Mouse (Mus musculus) megakaryocyte, embryonic 14.5 days (primary cell): ENCODE measurements around the gene Plcd1. TPM values are rescaled to one million over a fixed set of nuclear protein-coding genes. Genes with fewer than 3 reads are reported as not detected.

Experiments
- H3K27me3 ChIP-seq: replicated peaks from 2 replicates; pipeline ENCODE3; 2012; ENCODE audit warnings: inconsistent platforms
- H3K36me3 ChIP-seq: replicated peaks from 2 replicates; pipeline ENCODE3; 2012; ENCODE audit warnings: low read length, inconsistent platforms, mixed read lengths
- H3K4me1 ChIP-seq: 2 replicates; pipeline ENCODE4 v1.6.1; 2012; ENCODE audit warnings: inconsistent platforms
- H3K4me3 ChIP-seq: replicated peaks from 2 replicates; pipeline ENCODE3; 2012; ENCODE audit warnings: moderate library complexity, mild to moderate bottlenecking, inconsistent platforms
- H3K9me3 ChIP-seq: 2 replicates; pipeline ENCODE4 v1.6.1; 2012; ENCODE audit warnings: inconsistent platforms
- FLI1 ChIP-seq: IDR thresholded peaks from 2 replicates; pipeline ENCODE4 v1.6.1; 2012; ENCODE audit warnings: low read length, inconsistent platforms, mixed read lengths
- GATA1 ChIP-seq: IDR thresholded peaks from 3 replicates; pipeline ENCODE4 v1.6.1; 2012; ENCODE audit warnings: mixed read lengths, low read length, inconsistent platforms, borderline replicate concordance
- polyA plus RNA-seq: library from polyadenylated mRNA; stranded (reverse); fragments of >175 nt; gene quantifications from 2 replicates; pipeline ENCODE4 v1.2.3, GENCODE M21; 2012; ENCODE audit warnings: low replicate concordance; ENCODE audit not compliant: insufficient read depth

Gene Plcd1
- polyA plus RNA-seq, 1 experiment: 1.5 TPM

DNA sequence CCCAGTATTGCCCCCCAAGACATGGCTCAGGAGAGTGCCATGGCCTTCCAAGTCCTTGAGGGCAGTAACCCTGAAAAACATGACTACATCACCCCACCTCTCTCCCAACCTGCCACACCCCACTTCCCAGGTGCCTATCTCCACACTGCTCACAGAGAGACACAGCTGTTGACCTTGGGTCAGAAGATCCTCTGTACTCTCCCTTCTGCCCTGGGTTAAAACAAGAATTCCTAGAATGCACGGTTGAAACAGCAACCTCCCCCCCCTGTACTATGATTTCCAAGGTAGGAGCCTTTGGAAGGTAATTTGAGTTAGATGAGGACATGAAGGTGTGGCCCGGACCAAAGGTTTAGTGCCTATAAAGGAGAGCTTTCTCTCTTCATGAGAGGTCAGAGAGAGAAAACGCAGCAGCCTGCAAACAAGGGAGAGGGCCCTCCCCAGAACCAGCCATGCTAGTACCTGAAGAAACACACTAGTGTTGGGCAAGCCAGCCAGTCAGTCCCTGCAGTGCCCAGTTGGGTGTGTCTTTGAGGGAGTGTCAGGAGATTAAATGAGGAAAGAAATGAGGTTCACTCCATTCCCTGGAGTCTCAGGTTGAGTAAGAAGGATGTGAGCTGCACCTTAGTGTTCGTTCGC lies 13.1 kb downstream of the Plcd1 start:
- peaks cover 64% of the 10 kb centered on the region for H3K27me3 ChIP-seq

DNA sequence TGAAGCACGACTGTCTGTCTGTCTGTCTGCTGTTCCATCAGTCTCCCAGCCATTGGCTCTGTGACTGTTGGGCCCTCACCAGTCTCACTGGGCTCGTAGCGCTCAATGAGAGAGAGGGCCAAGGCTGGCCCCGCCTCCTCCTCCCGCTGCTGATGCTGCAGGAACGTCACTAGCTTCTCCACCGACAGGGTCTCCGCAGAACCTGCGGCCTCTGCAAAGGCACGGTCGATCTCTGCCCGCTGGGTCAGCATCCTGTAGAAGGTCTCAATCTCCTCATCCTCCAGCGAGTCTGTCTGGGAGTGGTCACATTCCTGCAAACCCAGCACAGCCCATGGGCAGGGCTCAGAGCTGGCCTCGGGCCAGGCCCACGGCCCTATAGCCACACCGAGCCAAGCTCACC lies 17.6 kb downstream of the Plcd1 start:
- H3K9me3 ChIP-seq: no peaks in the 10 kb centered on the region
- peaks cover 51% of the 10 kb centered on the region for H3K27me3 ChIP-seq
- H3K4me1 ChIP-seq: peaks cover 9% of the 10 kb centered on the region
- H3K36me3 ChIP-seq: no peaks in the 10 kb centered on the region
- TF ChIP-seq GATA1: no peak
- H3K4me3 ChIP-seq: no peak overlapping the region

More for the DNA sequence above, 13.1 kb downstream of the Plcd1 start:
- no peak overlapping the region for H3K4me3 ChIP-seq
- H3K9me3 ChIP-seq: no peaks in the 10 kb centered on the region
- no peaks in the 10 kb centered on the region for H3K36me3 ChIP-seq
- H3K4me1 ChIP-seq: peaks cover 16% of the 10 kb centered on the region
- TF ChIP-seq GATA1: no peak
- no peak for TF ChIP-seq FLI1

DNA sequence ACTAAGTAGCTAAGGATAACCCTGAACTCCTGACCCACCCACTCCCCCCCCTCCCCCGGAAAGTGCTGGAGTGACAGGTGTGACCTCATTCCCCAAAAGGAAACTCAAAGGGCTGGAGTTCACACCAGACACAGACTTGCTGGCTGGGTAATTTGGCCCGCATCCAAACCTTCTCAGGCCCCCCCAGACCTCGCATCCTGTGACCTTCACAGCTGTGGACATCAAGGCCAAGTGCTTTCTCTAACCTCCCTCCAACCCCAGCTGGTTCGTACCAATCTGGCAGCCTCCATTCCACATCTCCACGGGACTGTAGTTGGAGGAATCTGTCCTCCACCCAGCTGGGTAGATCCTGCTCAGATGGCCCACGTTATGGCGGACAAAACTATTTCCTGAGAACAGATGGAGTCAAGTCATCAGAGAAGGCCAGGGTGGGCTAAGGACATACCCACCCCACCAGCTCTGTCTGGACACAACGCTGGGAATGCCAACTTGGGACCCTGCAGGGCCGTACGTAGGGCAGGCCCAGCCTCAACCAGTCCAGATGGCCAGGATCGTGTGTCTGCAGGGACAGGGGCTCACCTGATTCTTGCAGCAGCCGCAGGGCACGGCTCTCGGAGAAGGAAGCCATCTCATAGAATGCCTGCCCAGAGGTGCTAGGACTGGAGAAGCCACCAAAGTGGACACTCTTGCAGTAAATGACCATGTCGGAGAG lies 20.0 kb downstream of the Plcd1 start:
- TF ChIP-seq GATA1 (no peak), FLI1 (no peak)
- Histone ChIP-seq H3K36me3 (no peaks in the 10 kb centered on the region), H3K9me3 (no peaks in the 10 kb centered on the region), H3K27me3 (peaks cover 53% of the 10 kb centered on the region), H3K4me3 (no peak overlapping the region), H3K4me1 (peaks cover 15% of the 10 kb centered on the region)

DNA sequence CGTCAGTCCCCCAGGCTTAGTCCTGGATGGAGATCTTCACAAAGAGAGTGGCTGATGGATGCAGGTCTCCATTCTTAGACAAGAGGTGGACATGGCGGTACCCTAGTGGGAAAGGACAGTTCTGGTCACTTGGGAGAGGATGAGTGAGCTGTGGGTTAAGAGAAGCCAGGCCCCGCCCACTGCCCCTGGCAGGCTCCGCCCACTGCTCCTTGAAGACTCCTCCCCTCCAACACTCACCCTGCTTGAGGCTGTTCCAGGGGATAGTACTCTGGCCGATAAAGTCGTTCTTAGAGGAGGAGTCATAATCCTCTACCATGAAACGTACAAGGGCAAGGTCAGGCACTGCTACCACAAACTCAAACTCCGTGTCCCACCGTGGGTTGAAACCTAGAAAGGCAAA lies 21.5 kb downstream of the Plcd1 start:
- no peaks in the 10 kb centered on the region for H3K9me3 ChIP-seq
- no peak overlapping the region for H3K4me3 ChIP-seq
- H3K36me3 ChIP-seq: no peaks in the 10 kb centered on the region
- no peak for TF ChIP-seq FLI1
- no peak for TF ChIP-seq GATA1
- peaks cover 60% of the 10 kb centered on the region for H3K27me3 ChIP-seq
- peaks cover 20% of the 10 kb centered on the region for H3K4me1 ChIP-seq

DNA sequence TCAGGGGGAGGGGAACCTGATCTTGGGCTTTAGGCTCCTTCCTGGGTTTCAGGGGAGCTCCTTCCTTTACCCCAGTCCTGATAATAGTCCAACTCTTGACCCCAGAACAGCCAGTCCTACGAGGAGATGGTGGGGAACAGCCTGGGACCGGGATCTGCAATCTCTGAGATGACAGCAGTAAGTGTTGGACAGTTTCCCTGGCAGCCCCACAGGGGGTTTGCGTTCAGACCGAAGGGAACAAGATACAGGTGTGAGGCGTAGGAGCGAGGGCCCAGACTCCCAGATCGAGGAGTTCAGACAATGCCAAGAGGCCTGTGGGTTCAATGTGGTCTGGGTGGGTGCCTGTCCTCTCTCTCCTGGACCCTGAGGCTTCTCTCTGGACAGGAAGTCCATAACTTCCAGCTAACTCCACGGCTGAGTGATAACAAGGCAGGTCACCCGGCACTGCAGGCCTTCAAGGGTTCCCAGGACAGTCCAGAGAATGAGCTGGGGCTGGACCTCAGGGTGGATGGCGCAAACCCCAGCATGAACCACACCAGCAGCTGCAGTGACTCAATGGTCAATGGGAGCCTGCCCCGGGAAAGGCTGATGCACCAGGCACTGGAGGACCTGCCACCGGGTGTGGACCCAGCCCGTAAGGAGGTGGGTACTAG lies 23.0 kb downstream of the Plcd1 start:
- Histone ChIP-seq H3K4me1 (peaks cover 18% of the 10 kb centered on the region), H3K27me3 (peaks cover 63% of the 10 kb centered on the region), H3K36me3 (no peaks in the 10 kb centered on the region), H3K9me3 (no peaks in the 10 kb centered on the region), H3K4me3 (no peak overlapping the region)
- TF ChIP-seq GATA1: no peak
- TF ChIP-seq FLI1: no peak

DNA sequence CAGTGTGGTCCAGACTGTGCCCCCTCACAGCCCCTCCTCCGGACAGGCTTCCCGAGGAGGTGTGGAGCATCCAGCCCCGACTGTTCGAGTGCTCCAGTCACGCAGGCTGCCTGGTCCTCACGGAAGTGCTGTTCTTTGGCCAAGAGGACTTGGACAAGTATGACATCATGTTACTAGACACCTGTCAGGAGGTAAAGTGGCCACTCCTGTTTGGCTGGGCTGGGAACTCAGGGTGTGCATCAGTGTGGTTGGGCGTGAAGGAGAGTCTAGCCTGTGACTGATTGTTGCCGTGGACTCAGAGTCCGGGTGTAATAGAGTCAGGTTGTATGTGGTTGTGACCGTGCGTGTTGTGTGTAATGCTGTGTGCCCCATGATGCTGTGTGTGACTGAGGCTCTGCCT lies 25.0 kb downstream of the Plcd1 start:
- Histone ChIP-seq H3K36me3 (no peaks in the 10 kb centered on the region), H3K9me3 (no peaks in the 10 kb centered on the region), H3K4me3 (no peak overlapping the region), H3K27me3 (peaks cover 53% of the 10 kb centered on the region), H3K4me1 (peaks cover 38% of the 10 kb centered on the region)
- TF ChIP-seq FLI1 (no peak), GATA1 (no peak)

DNA sequence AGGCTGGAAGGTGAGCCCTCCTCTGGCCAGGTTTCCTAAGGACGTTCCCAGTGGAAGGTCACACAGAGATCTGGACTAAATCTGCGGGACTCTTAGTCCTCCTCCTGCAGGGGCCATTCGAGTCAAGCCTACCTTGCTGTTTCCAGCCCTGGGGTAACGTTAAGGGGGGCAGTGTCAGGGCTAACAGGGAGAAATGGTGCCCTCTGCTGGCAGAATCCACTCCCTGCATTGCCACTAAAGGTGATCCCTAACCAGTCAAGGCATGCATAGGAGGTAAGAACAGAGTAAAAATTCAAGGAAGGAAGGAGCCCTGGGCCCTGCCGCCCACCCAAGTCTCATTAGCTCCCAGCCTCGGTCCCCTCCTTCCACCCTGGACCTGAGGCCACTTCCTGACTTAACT lies 25.7 kb downstream of the Plcd1 start:
- Histone ChIP-seq H3K27me3 (peaks cover 57% of the 10 kb centered on the region), H3K4me3 (no peak overlapping the region), H3K36me3 (no peaks in the 10 kb centered on the region), H3K9me3 (no peaks in the 10 kb centered on the region), H3K4me1 (peaks cover 42% of the 10 kb centered on the region)
- TF ChIP-seq FLI1 (no peak), GATA1 (no peak)

DNA sequence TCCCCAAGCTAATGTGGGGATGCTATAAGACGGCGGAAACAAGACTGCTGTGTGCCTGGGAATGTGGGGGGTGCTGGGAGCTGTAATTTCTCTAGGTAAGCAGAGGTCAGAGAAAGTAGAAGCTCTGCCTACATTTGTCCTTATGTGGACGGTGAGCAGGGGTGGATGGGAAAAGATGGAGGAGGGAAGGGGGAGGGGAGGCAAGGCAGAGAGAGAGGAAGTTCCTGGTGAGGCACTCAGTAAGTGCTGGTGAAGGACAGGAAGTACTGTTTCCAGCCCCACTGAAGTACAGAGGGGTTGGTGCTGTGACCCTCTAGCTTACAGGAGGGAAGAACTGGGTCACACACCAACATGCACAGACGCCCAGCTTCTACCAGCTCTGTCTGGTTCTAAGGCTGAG lies 29.0 kb downstream of the Plcd1 start:
- no peak overlapping the region for H3K4me3 ChIP-seq
- peaks cover 64% of the 10 kb centered on the region for H3K27me3 ChIP-seq
- H3K36me3 ChIP-seq: no peaks in the 10 kb centered on the region
- peaks cover 48% of the 10 kb centered on the region for H3K4me1 ChIP-seq
- H3K9me3 ChIP-seq: no peaks in the 10 kb centered on the region
- TF ChIP-seq FLI1 (no peak), GATA1 (no peak)

DNA sequence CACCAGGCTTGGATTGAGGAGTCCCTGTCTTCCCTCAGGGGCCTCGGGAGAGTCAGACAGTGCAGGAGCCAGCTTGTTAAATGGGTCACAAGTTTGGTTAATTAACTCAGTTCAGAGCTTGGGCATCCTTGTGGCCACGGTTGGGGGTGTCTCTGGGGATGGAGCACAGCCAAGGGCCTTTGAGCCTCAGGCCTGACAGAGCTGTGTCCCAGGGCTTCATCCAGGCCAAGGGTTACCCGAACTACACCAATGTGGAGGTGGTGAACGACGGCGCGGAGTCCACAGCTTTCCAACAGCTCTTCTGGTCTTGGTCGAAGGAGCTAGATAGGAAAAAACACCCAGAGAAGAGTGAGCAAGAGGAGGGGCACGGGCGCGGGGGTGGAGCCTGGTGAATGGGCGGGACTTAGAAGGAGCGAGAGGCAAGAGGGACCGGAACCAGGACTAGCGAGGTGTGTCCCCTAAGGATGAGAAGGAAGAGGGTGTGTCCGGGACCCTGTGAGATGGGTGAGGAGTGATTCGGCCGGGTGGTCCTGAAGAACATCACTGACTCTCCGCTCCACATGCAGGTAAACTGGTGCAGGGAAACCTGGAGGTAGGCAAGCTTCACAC lies 30.2 kb downstream of the Plcd1 start:
- H3K27me3 ChIP-seq: peaks cover 57% of the 10 kb centered on the region

DNA sequence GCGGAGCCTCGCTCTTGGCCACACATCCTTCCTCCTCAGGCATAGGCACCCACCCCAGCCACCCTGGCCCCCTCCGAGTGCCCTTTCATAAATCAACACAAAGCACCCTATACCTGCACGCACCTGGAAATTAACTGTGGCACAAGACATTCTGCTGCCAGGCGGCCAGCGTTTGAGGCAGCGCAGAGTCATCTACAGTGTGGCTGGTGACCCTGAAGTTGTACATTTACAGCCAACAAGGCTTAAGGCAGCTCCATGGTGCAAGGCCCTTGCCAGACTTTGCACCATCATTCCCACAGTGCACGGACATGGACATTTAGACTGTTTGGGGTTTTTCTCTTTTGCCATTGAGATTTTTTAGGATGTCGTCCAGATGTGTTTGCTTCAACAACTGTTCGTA lies 32.6 kb downstream of the Plcd1 start:
- H3K4me3 ChIP-seq: no peak overlapping the region
- peaks cover 35% of the 10 kb centered on the region for H3K4me1 ChIP-seq
- no peaks in the 10 kb centered on the region for H3K36me3 ChIP-seq
- H3K9me3 ChIP-seq: no peaks in the 10 kb centered on the region
- H3K27me3 ChIP-seq: peaks cover 59% of the 10 kb centered on the region
- no peak for TF ChIP-seq GATA1
- TF ChIP-seq FLI1: no peak

More for the DNA sequence above, 30.2 kb downstream of the Plcd1 start:
- H3K9me3 ChIP-seq: no peaks in the 10 kb centered on the region
- no peak overlapping the region for H3K4me3 ChIP-seq
- TF ChIP-seq GATA1 (no peak), FLI1 (no peak)
- peaks cover 45% of the 10 kb centered on the region for H3K4me1 ChIP-seq
- no peaks in the 10 kb centered on the region for H3K36me3 ChIP-seq
